Mouse (Mus musculus) kidney, adult 2 months (tissue): Measurements from ENCODE around the gene Slc35b3. TPM values are rescaled to one million over a fixed set of nuclear protein-coding genes. Genes with fewer than 3 reads are reported as not detected.

Experiments used
- DNase-seq: peaks from one replicate; pipeline ENCODE4 v3.0.0; 2021
- H3K27ac ChIP-seq: fragments of 200-500 bp; 2 replicates; pipeline ENCODE4 v1.5.1; 2012; ENCODE audit warnings: low read depth, low read length, control low read depth, inconsistent platforms; ENCODE audit not compliant: insufficient read depth
- H3K27me3 ChIP-seq: fragments of 200-500 bp; replicated peaks from 2 replicates; pipeline ENCODE4 v1.6.1; 2012; ENCODE audit warnings: mild to moderate bottlenecking, moderate library complexity, low read length, inconsistent platforms; ENCODE audit not compliant: control insufficient read depth, insufficient read depth
- H3K36me3 ChIP-seq: fragments of 200-500 bp; 2 replicates; pipeline ENCODE4 v1.6.1; 2012; ENCODE audit warnings: mild to moderate bottlenecking, moderate library complexity, low read length, inconsistent platforms; ENCODE audit not compliant: control insufficient read depth, insufficient read depth
- H3K4me1 ChIP-seq: fragments of 200-500 bp; 2 replicates; pipeline ENCODE4 v1.6.1; 2011; ENCODE audit warnings: low read length; ENCODE audit not compliant: control insufficient read depth, insufficient read depth
- H3K4me3 ChIP-seq: fragments of 200-500 bp; 2 replicates; pipeline ENCODE4 v1.5.1; 2011; ENCODE audit warnings: mild to moderate bottlenecking, low read depth, low read length, control low read depth; ENCODE audit not compliant: insufficient read depth
- CTCF ChIP-seq: fragments of 200-500 bp; conservative IDR thresholded peaks from 2 replicates; pipeline ENCODE4 v1.5.1; 2011; ENCODE audit warnings: low read depth, mild to moderate bottlenecking, control low read depth, low read length, moderate library complexity, mixed read lengths; ENCODE audit not compliant: insufficient read depth, insufficient read length
- POLR2A ChIP-seq: fragments of 200-500 bp; IDR thresholded peaks from one replicate; pipeline ENCODE4 v1.6.1; 2011; ENCODE audit warnings: low read depth, low read length, control low read depth
- WGBS: fragments of 180-500 bp; shearing (Covaris S2); methylation state at CpG from one replicate; pipeline ENCODE4 v1.1.7; 2018; 5-methylcytosine and 5-hydroxymethylcytosine counted together
- polyA plus RNA-seq: library from polyadenylated mRNA; depleted of rRNA; stranded (reverse); fragments of >200 nt; gene quantifications from 2 replicates; pipeline ENCODE4 v1.2.3, GENCODE M21; 2012

The Slc35b3 gene
- polyA plus RNA-seq, 1 experiment = 19.4 TPM

DNA sequence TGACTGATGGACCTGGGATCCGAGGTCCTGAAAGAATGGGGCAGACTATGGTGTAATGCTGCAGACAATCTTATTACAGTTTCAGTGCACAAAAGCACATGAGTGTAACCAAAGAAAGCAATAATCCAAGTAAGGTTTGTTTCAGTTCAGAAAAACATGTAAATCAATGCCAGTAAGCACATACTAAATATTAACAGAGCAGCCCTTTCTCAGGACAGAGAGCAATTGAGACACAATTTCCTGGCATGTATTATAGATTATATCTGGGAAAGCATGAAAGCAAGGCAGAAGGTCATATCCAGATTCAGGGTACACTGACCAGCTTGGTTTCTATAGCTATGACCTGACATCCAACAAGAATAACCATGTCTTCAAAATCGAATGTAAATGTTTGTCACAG is 2.1 kb upstream of the Slc35b3 start:
- Histone ChIP-seq H3K4me3 (no peak overlapping the region), H3K27me3 (no peaks in the 10 kb centered on the region), H3K4me1 (peaks cover 17% of the 10 kb centered on the region; the same call in 1 of the 2 replicates), H3K36me3 (no peaks in the 10 kb centered on the region), H3K27ac (peak overlapping the region; percentile 62; the same call in 1 of the 2 replicates)
- WGBS = 38% methylated on average over 2 of the region's 2 CpGs
- TF ChIP-seq CTCF (no peak), POLR2A (no peak)
- DNase-seq = peak; percentile 51

DNA sequence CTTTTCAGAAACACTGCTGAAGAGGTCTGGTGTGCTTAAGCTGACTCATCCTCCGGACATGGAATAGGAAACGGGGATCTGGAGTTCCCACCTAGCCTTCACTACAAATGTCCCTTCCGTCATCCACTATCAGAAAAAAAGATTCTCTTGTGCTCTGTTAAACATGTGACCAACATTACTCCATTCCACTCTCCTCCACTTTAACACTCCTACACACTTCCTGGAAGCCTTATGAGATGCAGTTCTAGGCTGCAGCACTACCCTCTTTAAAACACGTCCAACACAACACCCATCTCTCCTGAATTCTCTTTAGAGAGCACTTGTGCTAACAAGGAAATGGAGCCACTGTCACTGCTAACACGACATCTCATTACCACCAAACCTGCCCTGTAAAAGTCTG is 2.6 kb downstream of the Slc35b3 start:
- DNase-seq = no peak
- no peaks in the 10 kb centered on the region for H3K27me3 ChIP-seq
- 48% methylated on average over 5 of the region's 5 CpGs for WGBS
- no peak overlapping the region for H3K4me3 ChIP-seq
- no peak overlapping the region for H3K27ac ChIP-seq
- H3K4me1 ChIP-seq = peaks cover 20% of the 10 kb centered on the region; the same call in 1 of the 2 replicates
- H3K36me3 ChIP-seq = peaks cover 2% of the 10 kb centered on the region
- TF ChIP-seq CTCF = no peak
- TF ChIP-seq POLR2A = no peak

DNA sequence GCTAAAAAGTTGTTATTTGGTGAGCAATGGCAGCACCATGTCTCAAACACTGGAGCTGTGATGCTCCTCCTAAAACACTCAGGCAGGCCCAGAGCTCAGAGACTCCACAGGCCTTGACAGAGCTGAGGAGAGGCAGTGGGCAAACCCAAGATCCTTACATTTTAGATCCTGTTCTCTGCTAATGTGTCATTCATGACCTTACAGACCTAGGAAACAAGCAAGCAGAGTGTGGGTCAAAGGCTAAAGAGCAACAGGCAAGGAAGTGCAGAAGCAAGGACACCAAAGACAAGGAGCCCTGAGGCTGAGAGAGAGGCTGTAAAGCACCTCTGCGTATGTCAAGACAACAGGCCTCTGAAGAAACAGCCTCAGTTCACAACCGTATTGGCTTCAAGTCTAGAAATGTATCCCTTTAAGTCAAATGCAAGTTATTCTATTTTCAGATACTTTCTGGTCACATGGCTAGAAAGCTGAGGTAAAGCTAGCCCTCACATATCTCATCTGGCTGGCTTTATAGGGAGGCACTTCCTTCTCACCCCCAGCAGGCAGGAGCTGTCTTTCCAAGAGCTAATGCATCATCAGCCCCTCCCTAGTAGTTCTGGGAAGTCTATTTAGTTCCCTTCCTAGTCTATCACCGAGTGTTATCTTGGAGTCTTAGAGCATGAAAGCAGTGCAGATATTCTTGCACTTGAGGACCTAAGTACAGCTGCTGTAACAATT is 14.2 kb downstream of the Slc35b3 start:
- Histone ChIP-seq H3K27ac (no peak overlapping the region), H3K4me3 (no peak overlapping the region), H3K36me3 (peaks cover 8% of the 10 kb centered on the region), H3K4me1 (peaks cover 2% of the 10 kb centered on the region; the same call in 1 of the 2 replicates), H3K27me3 (no peaks in the 10 kb centered on the region)
- 76% methylated on average over 3 of the region's 3 CpGs for WGBS
- TF ChIP-seq POLR2A = no peak
- TF ChIP-seq CTCF = no peak
- no peak for DNase-seq

- peak; percentile 26 for DNase-seq
- H3K27me3 ChIP-seq = no peaks in the 10 kb centered on the region
- 61% methylated on average over 1 of the region's 1 CpGs for WGBS
- H3K4me1 ChIP-seq = peaks cover 2% of the 10 kb centered on the region; the same call in 1 of the 2 replicates
- H3K4me3 ChIP-seq = no peak overlapping the region
- no peak overlapping the region for H3K27ac ChIP-seq
- no peak for TF ChIP-seq POLR2A
- TF ChIP-seq CTCF = no peak
- peaks cover 8% of the 10 kb centered on the region for H3K36me3 ChIP-seq
Measured at GRCm38 (mm10) chr13:38945767-38946166, 14.9 kb downstream of the Slc35b3 start.

DNA sequence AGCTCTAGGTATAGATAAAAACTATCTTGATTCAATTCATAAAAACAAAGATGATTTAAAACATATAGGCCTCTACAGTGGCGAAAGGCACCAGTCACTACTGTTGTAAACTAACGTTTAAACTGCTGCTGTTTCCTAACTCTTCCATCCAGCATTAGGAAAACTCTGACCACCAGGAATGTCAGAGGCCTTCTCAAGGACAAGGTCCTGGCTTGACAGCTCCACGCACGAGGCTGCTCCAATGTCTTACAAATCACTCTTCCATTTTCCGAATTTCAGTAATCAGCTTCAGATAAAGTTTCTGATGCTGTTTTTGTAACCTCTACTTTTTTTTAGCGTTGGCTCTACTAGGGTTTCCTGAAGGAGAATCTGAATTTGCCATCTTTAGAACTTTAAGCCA is 15.7 kb downstream of the Slc35b3 start:
- H3K4me3 ChIP-seq = no peak overlapping the region
- H3K27ac ChIP-seq = no peak overlapping the region
- WGBS = 80% methylated on average over 6 of the region's 6 CpGs
- peaks cover 8% of the 10 kb centered on the region for H3K36me3 ChIP-seq
- peaks cover 2% of the 10 kb centered on the region; the same call in 1 of the 2 replicates for H3K4me1 ChIP-seq
- no peak for DNase-seq
- H3K27me3 ChIP-seq = no peaks in the 10 kb centered on the region
- no peak for TF ChIP-seq POLR2A
- no peak for TF ChIP-seq CTCF

GRCm38 (mm10) chr13:38941786-38942185 is 18.9 kb downstream of the Slc35b3 start:
- no peak for TF ChIP-seq CTCF
- no peak for TF ChIP-seq POLR2A
- Histone ChIP-seq H3K36me3 (peaks cover 10% of the 10 kb centered on the region), H3K4me1 (peaks cover 2% of the 10 kb centered on the region; the same call in 1 of the 2 replicates), H3K4me3 (no peak overlapping the region), H3K27me3 (no peaks in the 10 kb centered on the region), H3K27ac (no peak overlapping the region)
- no peak for DNase-seq
- 74% methylated on average over 4 of the region's 4 CpGs for WGBS

- DNase-seq = no peak
- Histone ChIP-seq H3K4me3 (no peak overlapping the region), H3K27ac (no peak overlapping the region), H3K4me1 (peaks cover under 1% of the 10 kb centered on the region; the same call in 1 of the 2 replicates), H3K36me3 (peaks cover 12% of the 10 kb centered on the region), H3K27me3 (no peaks in the 10 kb centered on the region)
- TF ChIP-seq CTCF = no peak
- TF ChIP-seq POLR2A = no peak
- 93% methylated on average over 19 of the region's 19 CpGs for WGBS
Measured at GRCm38 (mm10) chr13:38941280-38941679, 19.4 kb downstream of the Slc35b3 start.

DNA sequence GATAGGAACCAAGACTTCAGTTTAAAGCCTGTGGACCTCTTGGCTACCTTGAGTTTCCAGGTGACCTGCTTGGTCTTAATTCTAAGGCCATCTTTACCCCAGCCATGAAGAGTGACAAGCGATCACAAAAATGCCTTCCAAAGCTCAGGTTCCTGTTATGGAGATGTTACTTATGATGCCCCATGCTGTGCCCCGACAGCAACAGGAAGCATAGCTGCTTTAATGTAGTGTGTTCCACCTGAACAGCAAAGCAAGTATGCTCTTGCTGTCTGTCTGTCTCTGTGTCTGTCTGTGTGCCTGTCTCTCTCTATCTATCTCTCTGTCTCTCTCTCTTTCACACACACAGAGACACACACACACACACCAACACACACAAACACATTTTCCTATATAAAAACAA is 22.2 kb downstream of the Slc35b3 start:
- 80% methylated on average over 2 of the region's 2 CpGs for WGBS
- no peak for DNase-seq
- Histone ChIP-seq H3K4me3 (no peak overlapping the region), H3K27ac (no peak overlapping the region), H3K27me3 (no peaks in the 10 kb centered on the region), H3K36me3 (peaks cover 14% of the 10 kb centered on the region), H3K4me1 (no peaks in the 10 kb centered on the region)
- no peak for TF ChIP-seq POLR2A
